Mouse (Mus musculus): ENCODE measurements around the gene Esr1.

Gene Esr1

DNA sequence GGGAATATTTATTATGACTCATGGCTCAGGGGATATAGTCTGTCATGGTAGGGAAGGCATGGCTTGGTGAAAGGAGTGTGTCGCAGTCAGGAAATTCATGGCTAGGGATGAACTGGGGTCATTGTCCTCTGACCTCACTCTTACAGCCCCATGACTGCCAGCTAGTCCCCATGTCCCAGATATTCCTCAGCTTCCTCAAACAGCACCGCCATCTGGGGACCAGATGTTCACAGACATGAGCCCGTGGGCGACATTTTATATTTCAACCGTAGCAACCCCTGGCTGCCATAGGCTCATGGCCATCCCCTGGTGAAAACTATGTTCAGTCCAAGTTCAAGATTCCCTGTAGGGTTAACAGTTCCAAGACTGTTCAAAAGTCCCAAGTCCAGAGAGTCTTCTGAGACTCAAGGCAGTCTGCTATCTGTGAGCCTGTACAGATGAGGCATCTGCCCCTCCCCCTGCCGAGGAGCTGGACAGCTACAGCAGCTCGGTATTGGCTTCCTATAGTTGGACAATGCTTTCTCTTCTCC, 83.0 kb downstream of the Esr1 start:
- peak; percentile 53 for DNase-seq (ENCODE audit: low read depth, low spot score)

- no peak for DNase-seq (ENCODE audit: low read depth, low spot score)
These were observed 98.5 kb downstream of the Esr1 start for GRCm38 (mm10) chr10:4709915-4710314.

DNA sequence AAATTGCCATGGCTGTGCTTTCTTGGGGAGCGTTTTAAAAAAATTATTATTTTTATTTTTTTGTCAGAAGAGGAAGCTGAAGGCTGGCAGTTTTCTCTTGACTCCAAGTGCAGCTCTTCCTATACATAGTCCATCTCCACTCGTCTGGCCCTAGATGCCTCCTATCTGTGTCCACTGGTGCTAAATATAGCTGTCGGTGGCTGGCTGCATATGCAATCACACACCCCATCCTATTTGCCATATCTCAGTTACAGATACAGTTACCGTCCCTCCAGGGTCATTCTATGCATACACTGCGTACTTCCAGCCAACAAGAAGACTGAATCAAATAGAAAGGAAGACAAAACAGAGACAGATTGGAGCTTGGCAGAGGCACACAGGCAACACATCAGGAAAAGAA, 100.0 kb downstream of the Esr1 start:
- DNase-seq (ENCODE audit: low read depth, low spot score), result no peak

DNA sequence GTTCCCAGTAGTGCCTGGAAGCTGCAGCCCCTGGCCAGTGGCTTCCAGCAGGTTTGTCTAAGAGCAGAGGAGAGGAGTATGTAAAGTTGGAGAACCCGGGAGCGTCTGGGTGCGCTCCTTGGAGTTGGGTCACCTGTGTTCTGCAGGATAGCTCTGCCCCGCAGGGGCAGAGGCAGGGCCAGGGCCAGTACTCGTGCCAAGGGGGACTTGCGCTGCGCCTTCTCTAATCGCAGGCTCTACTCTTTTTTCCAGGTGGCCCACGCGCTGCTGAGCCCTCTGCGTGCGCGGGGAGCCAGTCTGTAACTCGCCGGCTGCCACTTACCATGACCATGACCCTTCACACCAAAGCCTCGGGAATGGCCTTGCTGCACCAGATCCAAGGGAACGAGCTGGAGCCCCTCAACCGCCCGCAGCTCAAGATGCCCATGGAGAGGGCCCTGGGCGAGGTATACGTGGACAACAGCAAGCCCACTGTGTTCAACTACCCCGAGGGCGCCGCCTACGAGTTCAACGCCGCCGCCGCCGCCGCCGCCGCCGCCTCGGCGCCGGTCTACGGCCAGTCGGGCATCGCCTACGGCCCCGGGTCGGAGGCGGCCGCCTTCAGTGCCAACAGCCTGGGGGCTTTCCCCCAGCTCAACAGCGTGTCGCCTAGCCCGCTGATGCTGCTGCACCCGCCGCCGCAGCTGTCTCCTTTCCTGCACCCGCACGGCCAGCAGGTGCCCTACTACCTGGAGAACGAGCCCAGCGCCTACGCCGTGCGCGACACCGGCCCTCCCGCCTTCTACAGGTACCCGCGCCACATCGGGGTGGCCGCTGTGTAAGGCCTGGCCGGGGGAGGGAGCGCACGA, 100.9 kb downstream of the Esr1 start:
- DNase-seq (ENCODE audit: low read depth, low spot score), result no peak

DNA sequence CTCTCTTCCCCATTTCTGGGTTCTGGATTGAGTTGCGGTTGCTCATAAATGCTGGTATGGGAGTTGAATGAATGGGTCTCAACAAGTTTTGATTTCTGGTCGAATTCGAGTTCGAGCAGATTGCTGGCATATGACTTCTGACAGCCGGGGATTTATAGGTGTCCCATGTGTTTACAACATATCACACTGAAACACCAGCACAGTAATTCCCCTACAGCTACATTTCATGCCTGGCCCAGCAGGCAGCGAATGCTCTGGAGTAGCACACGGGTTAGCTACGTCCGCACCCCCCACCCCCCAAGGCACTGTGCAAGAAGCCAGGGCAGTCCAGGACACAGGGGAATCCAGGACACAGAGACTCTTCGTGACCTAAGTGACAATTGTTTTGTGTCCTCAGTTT, 102.0 kb downstream of the Esr1 start:
- DNase-seq (ENCODE audit: low read depth, low spot score), result no peak

- peak; percentile 44 for DNase-seq (ENCODE audit: low read depth, low spot score)
These were observed 113.5 kb downstream of the Esr1 start for GRCm38 (mm10) chr10:4724851-4725250.

DNA sequence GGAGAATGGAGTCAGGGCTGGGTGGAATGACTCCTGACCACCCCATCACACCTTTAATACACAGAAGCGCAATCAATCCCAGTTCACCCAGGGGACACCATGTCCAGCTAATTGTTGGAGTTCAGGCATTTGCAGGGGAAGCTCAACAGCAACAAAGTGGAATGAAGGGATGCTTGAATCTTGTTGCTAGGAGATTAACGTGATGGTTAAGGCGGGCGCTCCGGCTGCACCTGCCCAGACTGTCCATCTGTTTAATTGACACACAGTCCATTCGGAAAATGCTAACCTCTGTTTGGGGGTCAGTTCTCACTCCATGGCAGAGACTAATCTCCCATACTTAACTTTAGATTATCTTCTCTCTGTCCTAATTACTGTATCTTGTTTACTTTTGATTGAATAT, 114.7 kb downstream of the Esr1 start:
- no peak for DNase-seq (ENCODE audit: low read depth, low spot score)

DNA sequence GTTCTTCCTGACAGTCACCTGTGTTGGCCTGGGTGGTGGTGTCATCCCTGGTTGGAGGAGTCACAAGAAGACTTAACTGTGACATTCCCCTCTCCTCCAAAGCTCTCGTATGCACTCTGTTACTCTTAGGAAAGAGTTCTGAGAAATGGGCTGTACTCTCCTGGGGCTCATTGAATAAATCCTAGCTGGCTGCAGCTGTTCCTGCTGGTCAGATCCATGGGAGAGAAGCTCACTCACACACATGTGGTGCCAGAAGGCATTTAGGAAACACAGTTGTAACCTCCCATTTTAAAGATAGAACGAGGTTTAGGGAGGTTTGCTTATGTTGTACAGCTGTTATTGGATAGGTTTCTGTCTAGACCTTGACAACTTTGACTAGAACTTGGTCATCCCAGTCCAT, 120.9 kb downstream of the Esr1 start:
- no peak for DNase-seq (ENCODE audit: low read depth, low spot score)

DNA sequence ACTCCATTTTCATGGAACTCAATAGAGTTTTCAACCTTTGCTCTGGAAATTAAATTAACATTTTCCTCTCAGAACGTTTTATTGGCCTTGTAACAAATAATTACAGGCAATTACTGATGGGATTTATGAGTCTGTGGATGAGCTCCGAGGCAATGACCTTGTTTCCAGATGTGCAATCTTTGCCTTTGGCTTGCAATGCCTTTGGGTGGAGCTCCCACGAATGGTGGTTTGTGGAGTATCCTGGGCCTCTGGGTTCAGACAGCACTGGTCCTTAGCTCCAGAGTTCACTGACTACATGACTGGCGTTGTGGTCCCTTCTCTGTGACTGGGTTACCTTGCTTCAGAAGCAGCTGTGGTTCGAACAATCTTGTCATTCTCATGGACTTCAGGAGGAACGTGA, 122.6 kb downstream of the Esr1 start:
- no peak for DNase-seq (ENCODE audit: low read depth, low spot score)

GRCm38 (mm10) chr10:4734942-4735341, 123.5 kb downstream of the Esr1 start:
- DNase-seq (ENCODE audit: low read depth, low spot score), result no peak

- DNase-seq (ENCODE audit: low read depth, low spot score), result no peak
These were observed 126.9 kb downstream of the Esr1 start for GRCm38 (mm10) chr10:4738311-4738710.

DNA sequence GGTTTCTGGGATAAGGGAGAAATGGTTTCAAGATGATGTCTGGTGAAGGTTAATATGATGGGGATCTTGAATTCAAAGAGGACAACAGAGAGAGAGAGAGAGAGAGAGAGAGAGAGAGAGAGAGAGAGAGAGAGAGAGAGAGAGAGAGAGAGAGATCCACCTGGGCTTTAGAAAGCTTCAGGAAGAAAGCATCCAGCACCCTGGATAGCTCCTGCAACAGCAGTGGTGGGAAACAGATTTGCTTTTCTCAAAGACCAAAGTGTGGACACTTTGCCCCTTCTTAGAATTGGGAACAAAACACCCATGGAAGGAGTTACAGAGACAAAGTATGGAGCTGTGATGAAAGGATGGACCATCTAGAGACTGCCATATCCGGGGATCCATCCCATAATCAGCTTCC, 139.7 kb downstream of the Esr1 start:
- DNase-seq (ENCODE audit: low read depth, low spot score), result peak; percentile 29

- no peak for DNase-seq (ENCODE audit: low read depth, low spot score)
These were observed 141.6 kb downstream of the Esr1 start for GRCm38 (mm10) chr10:4752977-4753376.

DNA sequence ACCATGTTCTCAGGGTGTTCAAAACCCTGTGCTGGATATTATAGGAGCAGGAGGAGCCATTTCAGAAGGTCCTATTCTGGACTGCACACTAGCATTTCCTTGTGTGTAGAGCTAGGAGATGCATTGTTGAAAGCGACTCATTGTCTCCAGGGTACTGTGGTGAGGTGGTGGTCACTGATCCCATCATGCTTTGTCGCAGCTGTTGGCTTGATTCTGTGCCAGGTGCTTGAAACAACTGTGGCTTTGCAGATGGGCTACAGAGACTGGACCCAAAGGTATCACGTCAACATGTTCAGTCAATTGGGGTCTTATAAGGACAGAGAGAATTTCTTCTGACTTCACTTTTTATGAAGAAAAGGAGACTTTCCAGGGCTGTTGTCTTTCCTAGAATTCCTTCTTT, 164.1 kb downstream of the Esr1 start:
- DNase-seq (ENCODE audit: low read depth, low spot score), result peak; percentile 94

GRCm38 (mm10) chr10:4776007-4776713, 164.8 kb downstream of the Esr1 start:
- peak; percentile 84 for DNase-seq (ENCODE audit: low read depth, low spot score)

GRCm38 (mm10) chr10:4776714-4777090, 165.3 kb downstream of the Esr1 start:
- DNase-seq (ENCODE audit: low read depth, low spot score), result peak; percentile 18

GRCm38 (mm10) chr10:4777996-4778395, 166.6 kb downstream of the Esr1 start:
- DNase-seq (ENCODE audit: low read depth, low spot score), result no peak

DNA sequence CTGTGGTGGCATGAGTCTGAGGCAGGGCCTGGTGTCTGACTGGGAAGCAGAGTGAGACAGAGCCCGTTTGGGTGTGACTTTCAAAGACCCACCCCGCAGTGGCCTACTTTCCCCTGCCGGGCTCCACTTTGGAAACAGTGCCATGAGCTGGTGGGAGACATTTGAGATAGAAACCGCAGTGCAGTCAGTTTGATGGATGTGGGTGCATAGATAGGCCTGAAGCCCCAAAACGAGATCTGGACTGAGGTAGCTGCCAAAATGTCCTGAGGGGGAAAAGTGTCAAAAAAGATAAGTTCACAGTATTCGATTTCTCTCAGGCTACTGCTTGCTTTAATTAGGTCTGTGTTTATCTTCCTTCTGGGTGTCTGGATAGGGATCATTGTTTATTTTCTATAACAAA, 169.5 kb downstream of the Esr1 start:
- DNase-seq (ENCODE audit: low read depth, low spot score), result no peak

DNA sequence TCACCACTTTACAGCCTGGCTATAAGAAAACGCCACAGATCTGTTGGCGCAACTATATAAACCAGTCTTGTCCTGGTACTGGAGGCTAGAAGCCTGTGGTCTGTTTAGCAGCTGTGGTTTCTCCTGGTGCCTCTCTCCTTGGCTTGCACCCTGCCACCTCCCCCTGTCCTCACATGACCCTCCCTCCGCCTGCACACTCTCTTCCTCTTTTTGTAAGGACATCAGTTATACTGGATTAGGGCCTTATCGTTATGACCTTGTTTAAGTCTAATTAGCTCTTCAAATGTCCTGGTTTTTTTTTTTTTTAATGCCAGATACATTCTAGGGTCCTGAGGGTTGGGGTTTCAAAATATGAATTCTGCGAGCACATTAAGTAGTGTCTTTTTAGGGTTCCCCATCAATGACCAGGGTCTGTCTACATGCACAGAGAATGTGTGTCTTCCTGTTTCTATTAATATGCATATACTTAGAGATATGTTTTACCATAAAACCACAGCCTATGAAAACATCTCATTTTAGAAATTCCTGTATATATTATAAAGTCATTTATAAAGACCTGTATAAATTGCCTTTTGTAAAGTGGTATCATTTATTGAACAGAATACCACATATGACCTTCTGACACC, 175.7 kb downstream of the Esr1 start:
- DNase-seq (ENCODE audit: low read depth, low spot score), result no peak

- DNase-seq (ENCODE audit: low read depth, low spot score), result no peak
These were observed 186.9 kb downstream of the Esr1 start for GRCm38 (mm10) chr10:4798268-4798808.

DNA sequence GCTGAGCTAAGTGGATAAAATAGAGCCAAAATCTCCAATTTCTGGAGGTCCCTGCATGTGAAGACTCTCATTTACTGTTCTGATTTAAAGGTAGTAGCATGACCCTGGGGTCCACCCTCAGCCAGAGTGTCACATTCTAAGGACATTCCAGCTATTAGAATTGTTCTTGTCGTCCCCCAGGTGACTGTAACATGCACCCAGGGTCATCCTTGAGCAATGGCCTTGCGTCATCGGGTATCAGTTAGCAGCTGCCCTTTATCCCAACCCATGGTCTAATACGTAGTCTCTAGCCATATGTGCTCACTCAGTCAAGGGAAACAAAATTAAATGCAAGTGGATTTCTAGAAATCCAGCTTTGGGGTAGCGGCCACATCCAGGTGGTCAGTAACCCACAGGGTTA, 213.0 kb downstream of the Esr1 start:
- no peak for DNase-seq (ENCODE audit: low read depth, low spot score)

- no peak for DNase-seq (ENCODE audit: low read depth, low spot score)
These were observed 219.2 kb downstream of the Esr1 start for GRCm38 (mm10) chr10:4830592-4830991.
